Mouse (Mus musculus): Measurements from ENCODE around the gene Acad12. TPM values are rescaled to one million over a fixed set of nuclear protein-coding genes. Genes with fewer than 3 reads are reported as not detected.

Acad12 gene
- total RNA-seq, 4 experiments from 2014 or later = 6.4 to 8.2 (median 6.7) TPM

GRCm38 (mm10) chr5:121585005-121585404 lies 33.7 kb downstream of the Acad12 start:
- no peak for DNase-seq (ENCODE audit: low spot score in 2 of 2)

- DNase-seq (ENCODE audit: low spot score in 2 of 2) = peak; percentile 36 to 71
These were observed 34.8 kb downstream of the Acad12 start for GRCm38 (mm10) chr5:121583765-121584501.

DNA sequence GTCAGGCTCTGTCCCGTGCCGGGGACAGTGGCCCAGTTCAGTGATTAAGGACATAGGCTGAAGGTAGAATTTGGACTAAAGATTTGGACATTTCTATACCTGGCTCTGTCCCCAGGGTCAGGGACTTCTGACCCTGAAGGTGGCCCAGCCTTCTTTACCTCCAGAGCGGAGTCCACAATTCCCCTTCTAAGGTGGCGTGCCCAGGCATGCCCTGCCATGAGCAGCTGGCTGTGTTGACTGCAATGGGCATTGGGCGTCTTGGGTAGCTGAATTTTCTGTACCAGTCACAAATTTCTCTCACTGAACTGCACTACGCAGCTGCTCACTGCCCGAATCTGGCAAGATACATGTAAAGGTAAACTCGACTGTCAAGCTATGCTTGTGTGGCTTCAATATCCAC lies 36.8 kb downstream of the Acad12 start:
- no peak for DNase-seq (ENCODE audit: low spot score in 2 of 2)

DNA sequence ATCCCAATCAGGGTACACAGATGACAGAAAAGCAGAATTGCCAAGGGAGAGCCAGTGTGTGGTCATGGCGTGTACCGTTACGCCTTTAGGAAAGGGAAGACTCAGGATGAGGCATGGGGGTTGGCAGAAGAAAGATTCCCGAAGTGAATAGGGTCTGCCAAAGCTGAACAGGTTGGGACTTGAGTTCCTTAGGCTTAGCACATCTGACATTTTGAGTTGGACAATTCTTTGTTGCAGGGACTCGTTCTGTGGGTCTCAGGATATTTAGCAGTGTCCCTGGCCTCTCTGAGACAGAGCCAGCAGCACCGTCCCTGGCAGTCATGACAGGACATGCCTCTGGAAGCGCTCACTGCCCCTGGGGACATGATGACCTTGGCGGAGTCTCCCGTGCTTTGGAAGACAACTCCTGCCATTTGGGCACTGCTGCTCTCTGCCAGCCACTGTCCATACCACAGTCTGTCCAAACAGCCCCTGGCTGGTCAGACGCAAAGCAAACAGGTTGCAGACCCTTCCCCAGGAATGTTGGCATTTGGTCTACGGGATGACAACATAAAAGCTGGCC lies 41.7 kb downstream of the Acad12 start:
- no peak for DNase-seq (ENCODE audit: low spot score in 2 of 2)

DNA sequence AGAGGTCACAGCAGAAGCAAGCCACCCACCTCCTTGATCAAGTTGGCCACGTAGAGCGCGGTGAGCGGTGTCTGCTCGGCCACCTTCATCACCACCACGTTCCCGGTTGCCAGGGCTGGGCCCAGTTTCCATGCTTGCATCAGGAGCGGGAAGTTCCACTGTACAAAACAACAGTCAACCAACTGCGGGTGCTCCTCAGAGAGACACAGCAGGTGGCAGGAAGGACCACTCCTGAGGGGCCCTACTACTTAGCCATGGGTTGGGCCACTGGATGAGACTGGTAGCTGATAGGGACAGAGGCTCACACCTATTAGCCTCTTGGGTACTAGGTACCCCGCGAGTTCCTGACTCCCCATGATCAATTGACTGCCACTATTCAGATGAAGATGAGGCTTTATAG lies 42.9 kb downstream of the Acad12 start:
- no peak for DNase-seq (ENCODE audit: low spot score in 2 of 2)

- DNase-seq (ENCODE audit: low spot score in 2 of 2) = no peak
These were observed 44.6 kb downstream of the Acad12 start for GRCm38 (mm10) chr5:121574145-121574544.

- no peak for DNase-seq (ENCODE audit: low spot score in 2 of 2)
These were observed 48.0 kb downstream of the Acad12 start for GRCm38 (mm10) chr5:121570787-121571186.

GRCm38 (mm10) chr5:121569881-121570420 lies 48.8 kb downstream of the Acad12 start:
- DNase-seq (ENCODE audit: low spot score in 2 of 2) = no peak

- no peak for DNase-seq (ENCODE audit: low spot score in 2 of 2)
These were observed 52.6 kb downstream of the Acad12 start for GRCm38 (mm10) chr5:121566035-121566681.

DNA sequence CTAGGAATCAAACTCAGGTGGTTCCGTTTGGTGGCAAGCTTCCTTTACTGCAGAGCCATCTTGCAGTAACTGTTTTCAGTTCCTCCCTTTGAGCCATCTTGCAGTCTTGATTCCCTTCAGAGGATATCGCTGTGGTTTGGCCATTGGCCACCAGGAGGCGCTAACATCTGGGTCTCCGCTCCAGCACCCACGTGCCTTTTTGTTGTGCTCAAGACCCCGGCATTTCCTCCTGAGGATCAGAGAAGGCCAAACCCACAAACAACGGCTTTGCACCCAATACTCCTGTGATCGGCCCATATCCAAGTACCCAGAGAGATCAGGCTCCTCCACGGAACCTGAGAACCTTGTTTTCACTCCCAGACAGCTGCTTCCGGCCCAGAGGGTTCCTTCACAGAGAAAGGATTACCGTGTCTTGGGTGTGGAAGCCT lies 54.3 kb downstream of the Acad12 start:
- peak; percentile 60 to 85 for DNase-seq (ENCODE audit: low spot score in 2 of 2)

DNA sequence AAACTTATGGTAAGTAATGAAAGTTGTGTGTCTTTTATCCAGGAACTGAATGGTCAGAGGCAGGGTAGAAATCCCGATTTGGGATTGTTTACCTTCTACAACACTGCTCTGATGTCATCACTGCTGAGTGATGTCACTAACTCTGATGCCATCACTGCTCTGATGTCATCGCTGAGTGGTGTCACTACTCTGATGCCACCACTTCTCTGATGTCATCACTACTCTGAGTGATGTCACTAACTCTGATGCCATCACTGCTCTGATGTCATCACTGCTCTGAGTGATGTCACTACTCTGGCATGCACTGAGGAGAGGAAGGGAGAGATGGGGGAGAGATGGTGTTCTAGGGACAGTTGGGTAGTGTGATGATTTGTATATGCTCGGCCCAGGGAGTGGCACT lies 56.3 kb downstream of the Acad12 start:
- no peak for DNase-seq (ENCODE audit: low spot score in 2 of 2)

GRCm38 (mm10) chr5:121549196-121549595 lies 69.5 kb downstream of the Acad12 start:
- DNase-seq (ENCODE audit: low spot score in 2 of 2) = no peak

- DNase-seq (ENCODE audit: low spot score in 2 of 2) = no peak
These were observed 71.7 kb downstream of the Acad12 start for GRCm38 (mm10) chr5:121547084-121547483.

Other genes with a start within 250 kb of the Acad12 start
- 10 to 100 TPM; 72.9 to 87.1 (median 73.8) TPM for gene Trafd1, start 233.3 kb downstream of the Acad12 start, total RNA-seq (2022)
- gene Naa25, start 221.0 kb downstream of the Acad12 start, total RNA-seq (2022) = 10 to 100 TPM; 34.7 to 41.3 (median 36.6) TPM
- gene Tmem116, start 167.0 kb downstream of the Acad12 start, total RNA-seq (2022) = 10 to 100 TPM in 1 of 4 experiments, 1 to 10 TPM in 3; 6.6 to 10.1 (median 7.8) TPM
- gene Erp29, start 166.4 kb downstream of the Acad12 start, total RNA-seq (2022) = 100 to 1,000 TPM; 116 to 148 (median 130) TPM
- gene Adam1b, start 115.5 kb downstream of the Acad12 start, total RNA-seq (2022) = not detected
- gene Adam1a, start 73.5 kb downstream of the Acad12 start, total RNA-seq (2022) = 10 to 100 TPM in 3 of 4 experiments, 1 to 10 TPM in 1; 8.7 to 12.4 (median 11.5) TPM
- gene Gm42878, start 73.5 kb downstream of the Acad12 start, total RNA-seq (2022) = not detected
- gene Mapkapk5, start 73.0 kb downstream of the Acad12 start, total RNA-seq (2022) = 10 to 100 TPM; 66.6 to 79.0 (median 74.5) TPM
- 100 to 1,000 TPM; 131 to 154 (median 140) TPM for gene Aldh2, start 25.1 kb downstream of the Acad12 start, total RNA-seq (2022)
- gene Acad10, start 41.6 kb upstream of the Acad12 start, total RNA-seq (2022) = 1 to 10 TPM; 3.9 to 5.6 (median 4.6) TPM
- 10 to 100 TPM; 58.0 to 65.2 (median 60.9) TPM for gene Brap, start 41.6 kb upstream of the Acad12 start, total RNA-seq (2022)
- gene Atxn2, start 92.4 kb upstream of the Acad12 start, total RNA-seq (2022) = 100 to 1,000 TPM; 199 to 223 (median 216) TPM
- gene Sh2b3, start 218.7 kb upstream of the Acad12 start, total RNA-seq (2022) = 10 to 100 TPM; 17.9 to 22.1 (median 19.9) TPM
- gene Pheta1, start 230.0 kb upstream of the Acad12 start, total RNA-seq (2022) = 10 to 100 TPM in 2 of 4 experiments, 1 to 10 TPM in 2; 9.3 to 11.0 (median 9.7) TPM

Measured in left cerebral cortex, adult 8-10 months (tissue).